Mouse (Mus musculus): ENCODE data around the gene Taar8b. TPM values are rescaled to one million over a fixed set of nuclear protein-coding genes. Genes with fewer than 3 reads are reported as not detected.
"Not testable (repeated sequence)": the region's sequence is repeated elsewhere in the genome, so short reads cannot be mapped to it uniquely, and the experiment has no call there.

The Taar8b gene
- polyA plus RNA-seq, 1 experiment: not detected

DNA sequence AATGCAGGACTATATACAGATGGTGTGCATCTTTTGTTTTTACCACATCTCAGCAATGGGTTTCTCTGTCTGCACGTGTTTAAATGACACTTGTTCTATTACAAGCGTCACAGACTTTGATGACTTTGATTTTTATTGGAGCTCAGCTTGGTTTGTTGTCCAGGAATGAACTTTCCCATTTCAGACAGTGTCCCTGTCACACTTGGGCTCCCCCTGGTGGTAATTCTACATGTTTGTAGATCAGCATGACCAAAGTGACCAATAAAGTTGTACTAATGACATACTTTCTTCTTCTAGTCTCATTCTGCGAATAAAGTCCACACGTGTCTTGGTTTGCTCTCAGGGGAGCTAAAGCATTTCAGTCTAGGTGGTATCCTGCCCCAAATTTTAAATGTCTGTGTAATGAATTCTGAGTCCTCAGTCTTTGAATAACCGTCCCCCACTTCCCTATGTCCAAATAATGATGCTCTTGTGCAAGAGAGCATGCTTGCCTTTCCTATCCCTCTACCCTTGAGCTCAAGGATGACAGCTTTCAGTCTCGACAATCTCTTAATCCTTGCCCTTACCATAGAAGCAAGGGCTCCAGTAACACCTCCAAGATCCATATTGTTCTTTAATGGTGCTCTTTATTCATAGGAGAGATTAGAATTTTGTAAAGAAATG lies 19.2 kb upstream of the Taar8b start:
- TF ChIP-seq CTCF (IDR thresholded peaks at IDR 0.05; ENCODE audit: control insufficient read depth, insufficient read depth, insufficient replicate concordance, low read depth, low read length): no peak
- TF ChIP-seq POLR2A (IDR thresholded peaks at IDR 0.05; ENCODE audit: control insufficient read depth, low read depth, low read length): no peak
- Histone ChIP-seq H3K36me3 (ENCODE audit: control insufficient read depth, insufficient read depth, low read length) (no peaks in the 10 kb centered on the region), H3K4me1 (ENCODE audit: control insufficient read depth, insufficient read depth, low read length) (peaks cover 3% of the 10 kb centered on the region; the same call in 1 of the 2 replicates), H3K4me3 (ENCODE audit: control insufficient read depth, low read depth, low read length) (no peak overlapping the region), H3K27ac (ENCODE audit: control insufficient read depth, insufficient read depth, low read depth, low read length) (no peak overlapping the region), H3K27me3 (ENCODE audit: control insufficient read depth, insufficient read depth, low read length) (no peaks in the 10 kb centered on the region)

DNA sequence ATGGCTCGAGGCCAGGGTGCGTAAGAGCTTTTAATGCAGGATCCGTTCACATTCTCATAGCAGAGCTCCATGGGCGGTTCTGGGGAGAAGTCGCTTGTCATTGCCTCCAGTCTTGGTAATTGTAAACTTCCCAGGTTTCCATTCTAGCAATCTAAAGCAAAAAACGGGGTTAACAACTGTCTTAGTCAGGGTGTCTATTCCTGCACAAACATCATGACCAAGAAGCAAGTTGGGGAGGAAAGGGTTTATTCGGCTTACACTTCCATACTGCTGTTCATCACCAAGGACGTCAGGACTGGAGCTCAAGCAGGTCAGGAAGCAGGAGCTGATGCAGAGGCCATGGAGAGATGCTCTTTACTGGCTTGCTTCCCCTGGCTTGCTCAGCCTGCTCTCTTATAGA lies 17.3 kb upstream of the Taar8b start, which contains the start of gene Taar9:
Gene Taar9 (minus strand): TSS at position 101 of the 400 bp plus-strand sequence.
- H3K36me3 ChIP-seq (ENCODE audit: control insufficient read depth, insufficient read depth, low read length); H3K4me3 ChIP-seq (ENCODE audit: control insufficient read depth, low read depth, low read length); H3K4me1 ChIP-seq (ENCODE audit: control insufficient read depth, insufficient read depth, low read length); H3K27me3 ChIP-seq (ENCODE audit: control insufficient read depth, insufficient read depth, low read length); H3K27ac ChIP-seq (ENCODE audit: control insufficient read depth, insufficient read depth, low read depth, low read length): not testable (repeated sequence)

DNA sequence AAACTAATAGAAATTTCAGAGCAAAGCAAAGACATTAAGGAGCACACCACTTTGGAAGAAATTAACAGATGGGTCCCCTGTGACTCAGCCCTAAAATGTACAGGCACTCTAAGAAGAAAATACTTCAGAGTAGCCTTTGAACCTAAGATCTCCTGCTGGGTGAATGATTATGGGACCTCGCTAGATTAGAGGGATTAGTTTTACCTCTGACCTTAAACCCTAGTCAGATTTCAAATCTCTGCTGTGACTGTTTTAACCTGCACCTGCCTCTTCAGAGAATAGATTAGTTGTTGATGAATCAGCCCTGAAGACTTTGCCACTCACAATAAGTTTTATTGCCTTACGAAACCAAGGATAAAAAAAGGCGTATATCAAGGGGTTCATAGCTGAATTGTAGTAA lies 16.1 kb upstream of the Taar8b start:
- Histone ChIP-seq H3K4me1 (ENCODE audit: control insufficient read depth, insufficient read depth, low read length) (peaks cover 3% of the 10 kb centered on the region; the same call in 1 of the 2 replicates), H3K36me3 (ENCODE audit: control insufficient read depth, insufficient read depth, low read length) (no peaks in the 10 kb centered on the region), H3K27me3 (ENCODE audit: control insufficient read depth, insufficient read depth, low read length) (no peaks in the 10 kb centered on the region), H3K27ac (ENCODE audit: control insufficient read depth, insufficient read depth, low read depth, low read length) (no peak overlapping the region), H3K4me3 (ENCODE audit: control insufficient read depth, low read depth, low read length) (no peak overlapping the region)
- TF ChIP-seq CTCF (IDR thresholded peaks at IDR 0.05; ENCODE audit: control insufficient read depth, insufficient read depth, insufficient replicate concordance, low read depth, low read length): no peak
- no peak for TF ChIP-seq POLR2A (IDR thresholded peaks at IDR 0.05; ENCODE audit: control insufficient read depth, low read depth, low read length)

DNA sequence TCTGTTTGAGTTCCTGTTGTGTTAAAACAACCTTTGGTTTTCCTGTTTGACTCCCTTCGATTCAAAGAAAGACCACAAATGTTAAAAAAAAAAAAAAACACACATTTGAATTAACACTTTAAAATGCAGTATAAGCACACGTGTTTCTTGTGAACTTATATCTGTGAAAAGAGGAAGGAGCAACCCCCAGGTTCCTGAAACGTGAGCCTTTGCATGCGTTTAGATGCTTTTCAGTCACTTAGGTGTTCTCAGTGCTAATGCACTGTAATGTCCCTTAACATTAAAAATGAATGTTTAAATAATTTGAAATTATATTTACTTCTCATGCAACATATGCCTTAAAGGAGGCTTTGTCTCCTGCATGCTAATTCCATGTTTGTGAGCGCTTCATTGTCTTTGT lies 15.7 kb upstream of the Taar8b start:
- Histone ChIP-seq H3K27me3 (ENCODE audit: control insufficient read depth, insufficient read depth, low read length) (no peaks in the 10 kb centered on the region), H3K4me1 (ENCODE audit: control insufficient read depth, insufficient read depth, low read length) (peaks cover 3% of the 10 kb centered on the region; the same call in 1 of the 2 replicates), H3K4me3 (ENCODE audit: control insufficient read depth, low read depth, low read length) (no peak overlapping the region), H3K27ac (ENCODE audit: control insufficient read depth, insufficient read depth, low read depth, low read length) (no peak overlapping the region), H3K36me3 (ENCODE audit: control insufficient read depth, insufficient read depth, low read length) (no peaks in the 10 kb centered on the region)
- TF ChIP-seq POLR2A (IDR thresholded peaks at IDR 0.05; ENCODE audit: control insufficient read depth, low read depth, low read length) (no peak), CTCF (IDR thresholded peaks at IDR 0.05; ENCODE audit: control insufficient read depth, insufficient read depth, insufficient replicate concordance, low read depth, low read length) (no peak)

DNA sequence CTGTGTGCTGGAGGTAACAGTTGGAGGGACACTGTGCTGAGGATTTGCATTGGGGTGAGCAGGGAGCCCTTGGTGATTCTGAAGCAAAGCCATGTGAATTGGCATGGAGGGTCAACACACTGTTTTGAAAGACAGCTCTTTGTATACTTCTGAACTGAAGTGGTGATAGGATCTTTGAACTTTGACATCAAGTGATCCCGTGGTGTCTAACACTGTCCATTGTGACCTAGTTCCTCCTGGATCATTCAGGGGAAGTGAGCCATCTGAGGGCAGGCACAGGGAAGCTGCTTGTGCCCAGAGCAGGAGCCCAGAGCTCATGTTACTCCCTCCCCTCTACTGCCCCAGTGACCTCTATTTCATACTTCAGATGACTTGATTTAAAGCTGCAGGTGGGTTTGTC lies 11.2 kb upstream of the Taar8b start:
- not testable (repeated sequence) for H3K4me1 ChIP-seq (ENCODE audit: control insufficient read depth, insufficient read depth, low read length); H3K27me3 ChIP-seq (ENCODE audit: control insufficient read depth, insufficient read depth, low read length); H3K4me3 ChIP-seq (ENCODE audit: control insufficient read depth, low read depth, low read length); H3K36me3 ChIP-seq (ENCODE audit: control insufficient read depth, insufficient read depth, low read length); H3K27ac ChIP-seq (ENCODE audit: control insufficient read depth, insufficient read depth, low read depth, low read length)

DNA sequence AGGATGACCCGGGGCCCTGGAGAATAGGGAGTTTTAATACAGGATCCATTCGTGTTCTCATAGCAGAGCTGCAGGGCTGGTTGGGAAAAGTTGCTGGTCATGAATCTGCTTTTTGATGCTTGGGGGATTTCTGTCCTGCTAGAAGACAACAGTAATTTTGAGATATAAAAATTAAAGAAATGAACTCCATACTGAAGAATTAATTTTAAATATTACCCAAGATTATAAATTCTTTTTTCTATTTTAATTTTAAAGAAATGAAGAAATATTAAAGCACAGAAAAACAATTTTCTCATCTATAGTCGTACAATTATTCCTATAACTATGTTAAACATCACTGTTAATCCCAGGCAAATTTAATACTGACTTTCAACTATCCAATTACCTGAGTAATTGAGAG lies 9.7 kb upstream of the Taar8b start, which contains the start of gene Taar8c:
Gene Taar8c (minus strand): TSS at position 101 of the 400 bp plus-strand sequence.
- not testable (repeated sequence) for H3K27me3 ChIP-seq (ENCODE audit: control insufficient read depth, insufficient read depth, low read length); H3K27ac ChIP-seq (ENCODE audit: control insufficient read depth, insufficient read depth, low read depth, low read length); H3K4me3 ChIP-seq (ENCODE audit: control insufficient read depth, low read depth, low read length); H3K36me3 ChIP-seq (ENCODE audit: control insufficient read depth, insufficient read depth, low read length); H3K4me1 ChIP-seq (ENCODE audit: control insufficient read depth, insufficient read depth, low read length)

DNA sequence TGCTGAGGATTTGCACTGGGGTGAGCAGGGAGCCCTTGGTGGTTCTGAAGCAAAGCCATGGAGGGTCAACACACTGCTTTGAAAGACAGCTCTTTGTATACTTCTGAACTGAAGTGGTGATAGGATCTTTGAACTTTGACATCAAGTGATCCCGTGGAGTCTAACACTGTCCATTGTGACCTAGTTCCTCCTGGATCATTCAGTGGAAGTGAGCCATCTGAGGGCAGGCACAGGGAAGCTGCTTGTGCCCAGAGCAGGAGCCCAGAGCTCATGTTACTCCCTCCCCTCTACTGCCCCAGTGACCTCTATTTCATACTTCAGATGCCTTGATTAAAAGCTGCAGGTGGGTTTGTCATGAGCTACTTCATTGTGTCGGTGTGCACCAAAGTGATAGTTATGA lies 4.9 kb upstream of the Taar8b start:
- not testable (repeated sequence) for H3K27ac ChIP-seq (ENCODE audit: control insufficient read depth, insufficient read depth, low read depth, low read length); H3K27me3 ChIP-seq (ENCODE audit: control insufficient read depth, insufficient read depth, low read length); H3K36me3 ChIP-seq (ENCODE audit: control insufficient read depth, insufficient read depth, low read length); H3K4me1 ChIP-seq (ENCODE audit: control insufficient read depth, insufficient read depth, low read length); H3K4me3 ChIP-seq (ENCODE audit: control insufficient read depth, low read depth, low read length)

DNA sequence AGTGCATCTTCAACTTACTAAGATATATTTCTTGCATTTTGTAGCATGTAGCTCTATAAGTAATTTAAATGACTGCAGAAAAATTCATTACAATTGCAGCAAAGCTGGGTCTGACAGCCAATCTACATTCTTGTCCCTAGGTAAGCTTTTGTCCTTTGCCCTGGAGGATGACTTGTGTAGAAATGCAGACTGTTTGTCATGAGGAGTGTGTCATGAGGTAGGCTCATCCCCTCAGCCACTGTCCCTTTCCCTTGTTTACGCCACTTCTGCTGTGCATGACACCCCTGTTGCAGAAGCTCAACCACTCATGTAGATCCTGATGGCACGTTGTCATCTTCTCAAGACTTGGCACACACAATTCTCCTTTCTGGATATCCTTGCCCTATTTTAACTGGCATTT lies 4.9 kb downstream of the Taar8b start:
- H3K36me3 ChIP-seq (ENCODE audit: control insufficient read depth, insufficient read depth, low read length): no peaks in the 10 kb centered on the region
- no peaks in the 10 kb centered on the region for H3K4me1 ChIP-seq (ENCODE audit: control insufficient read depth, insufficient read depth, low read length)
- H3K27me3 ChIP-seq (ENCODE audit: control insufficient read depth, insufficient read depth, low read length): no peaks in the 10 kb centered on the region
- no peak overlapping the region for H3K4me3 ChIP-seq (ENCODE audit: control insufficient read depth, low read depth, low read length)
- no peak overlapping the region for H3K27ac ChIP-seq (ENCODE audit: control insufficient read depth, insufficient read depth, low read depth, low read length)
- TF ChIP-seq POLR2A (IDR thresholded peaks at IDR 0.05; ENCODE audit: control insufficient read depth, low read depth, low read length): no peak
